Mouse (Mus musculus): ENCODE measurements around the gene Kcnmb2. TPM values are rescaled to one million over a fixed set of nuclear protein-coding genes. Genes with fewer than 3 reads are reported as not detected.

Kcnmb2 gene
- 0.96 and 2.5 TPM in 2 replicates for polyA plus RNA-seq (2015; fragmentation: Nextera tagmentation; extraction: Ambion mirVana)

- peak within 1 kb of the TSS; percentile 23 for H3K4me3 ChIP-seq (replicated peaks)
- peak; percentile 46 for ATAC-seq
- H3K4me1 ChIP-seq (replicated peaks): peaks cover 9% of the 10 kb centered on the region
- H3K9ac ChIP-seq: no peak within 1 kb of the TSS
- WGBS: 3% methylated on average over 22 of the region's 22 CpGs
- no peaks in the 10 kb centered on the region for H3K27me3 ChIP-seq (replicated peaks)
- no peaks in the 10 kb centered on the region for H3K9me3 ChIP-seq
- H3K27ac ChIP-seq: no peak within 1 kb of the TSS
- H3K36me3 ChIP-seq: no peaks in the 10 kb centered on the region
- peak within 1 kb of the TSS; percentile 58 for H3K4me2 ChIP-seq (replicated peaks)
Observed at GRCm38 (mm10) chr3:31902504-31903330, at the start of gene Kcnmb2. Gene Kcnmb2 (plus strand): TSS chr3:31902507.

- Histone ChIP-seq H3K27ac (no peak overlapping the region), H3K9ac (no peak overlapping the region), H3K4me3 (replicated peaks) (no peak overlapping the region), H3K4me2 (replicated peaks) (no peak overlapping the region), H3K4me1 (replicated peaks) (no peaks in the 10 kb centered on the region), H3K36me3 (no peaks in the 10 kb centered on the region), H3K27me3 (replicated peaks) (no peaks in the 10 kb centered on the region), H3K9me3 (no peaks in the 10 kb centered on the region)
- 81% methylated on average over 5 of the region's 5 CpGs for WGBS
- no peak for ATAC-seq
Observed at GRCm38 (mm10) chr3:31863522-31863921, 38.8 kb upstream of the Kcnmb2 start.

GRCm38 (mm10) chr3:31864070-31864469 is 38.2 kb upstream of the Kcnmb2 start:
- Histone ChIP-seq H3K27me3 (replicated peaks) (no peaks in the 10 kb centered on the region), H3K36me3 (no peaks in the 10 kb centered on the region), H3K9ac (no peak overlapping the region), H3K4me1 (replicated peaks) (no peaks in the 10 kb centered on the region), H3K27ac (no peak overlapping the region), H3K4me2 (replicated peaks) (no peak overlapping the region), H3K9me3 (no peaks in the 10 kb centered on the region), H3K4me3 (replicated peaks) (no peak overlapping the region)
- 84% methylated on average over 3 of the region's 3 CpGs for WGBS
- ATAC-seq: no peak

GRCm38 (mm10) chr3:31871461-31871860 is 30.8 kb upstream of the Kcnmb2 start:
- H3K36me3 ChIP-seq: no peaks in the 10 kb centered on the region
- no peaks in the 10 kb centered on the region for H3K9me3 ChIP-seq
- no peak overlapping the region for H3K9ac ChIP-seq
- no peaks in the 10 kb centered on the region for H3K4me1 ChIP-seq (replicated peaks)
- no peaks in the 10 kb centered on the region for H3K27me3 ChIP-seq (replicated peaks)
- ATAC-seq: no peak
- 88% methylated on average over 3 of the region's 3 CpGs for WGBS
- H3K27ac ChIP-seq: no peak overlapping the region
- H3K4me2 ChIP-seq (replicated peaks): no peak overlapping the region
- no peak overlapping the region for H3K4me3 ChIP-seq (replicated peaks)

- no peaks in the 10 kb centered on the region; the same call in 1 of the 2 replicates for H3K9me3 ChIP-seq
- H3K4me2 ChIP-seq (replicated peaks): no peak overlapping the region
- H3K9ac ChIP-seq: no peak overlapping the region
- WGBS: 82% methylated on average over 12 of the region's 12 CpGs
- H3K4me3 ChIP-seq (replicated peaks): no peak overlapping the region
- no peaks in the 10 kb centered on the region for H3K4me1 ChIP-seq (replicated peaks)
- H3K36me3 ChIP-seq: no peaks in the 10 kb centered on the region
- H3K27me3 ChIP-seq (replicated peaks): no peaks in the 10 kb centered on the region
- no peak overlapping the region for H3K27ac ChIP-seq
- ATAC-seq: no peak
Observed at GRCm38 (mm10) chr3:31882621-31883131, 19.6 kb upstream of the Kcnmb2 start.

- Histone ChIP-seq H3K4me2 (replicated peaks) (no peak overlapping the region), H3K36me3 (no peaks in the 10 kb centered on the region), H3K27me3 (replicated peaks) (no peaks in the 10 kb centered on the region), H3K27ac (no peak overlapping the region), H3K4me1 (replicated peaks) (no peaks in the 10 kb centered on the region), H3K4me3 (replicated peaks) (no peak overlapping the region), H3K9ac (no peak overlapping the region), H3K9me3 (no peaks in the 10 kb centered on the region)
- WGBS: 52% methylated on average over 2 of the region's 2 CpGs
- ATAC-seq: no peak
Observed at GRCm38 (mm10) chr3:31892653-31893052, 9.7 kb upstream of the Kcnmb2 start.

- no peak overlapping the region for H3K9ac ChIP-seq
- H3K4me3 ChIP-seq (replicated peaks): no peak overlapping the region; the same call in 1 of the 2 replicates
- no peaks in the 10 kb centered on the region for H3K27me3 ChIP-seq (replicated peaks)
- peak; percentile 92 for ATAC-seq
- H3K4me2 ChIP-seq (replicated peaks): peak overlapping the region; percentile 58
- H3K27ac ChIP-seq: no peak overlapping the region
- 6% methylated on average over 9 of the region's 9 CpGs for whole genome bisulfite sequencing
- no peaks in the 10 kb centered on the region for H3K36me3 ChIP-seq
- H3K4me1 ChIP-seq (replicated peaks): peaks cover 9% of the 10 kb centered on the region
- H3K9me3 ChIP-seq: no peaks in the 10 kb centered on the region
Observed at GRCm38 (mm10) chr3:31903506-31903905, 1.2 kb downstream of the Kcnmb2 start.

GRCm38 (mm10) chr3:31904156-31904555 is 1.8 kb downstream of the Kcnmb2 start:
- ATAC-seq: no peak
- Histone ChIP-seq H3K4me3 (replicated peaks) (no peak overlapping the region), H3K4me1 (replicated peaks) (peaks cover 9% of the 10 kb centered on the region), H3K4me2 (replicated peaks) (no peak overlapping the region), H3K36me3 (no peaks in the 10 kb centered on the region), H3K9me3 (no peaks in the 10 kb centered on the region), H3K9ac (no peak overlapping the region), H3K27me3 (replicated peaks) (no peaks in the 10 kb centered on the region), H3K27ac (no peak overlapping the region)
- WGBS: 32% methylated on average over 5 of the region's 5 CpGs

GRCm38 (mm10) chr3:31911168-31911567 is 8.9 kb downstream of the Kcnmb2 start:
- Histone ChIP-seq H3K4me1 (replicated peaks) (no peaks in the 10 kb centered on the region), H3K4me2 (replicated peaks) (no peak overlapping the region), H3K9me3 (no peaks in the 10 kb centered on the region), H3K36me3 (no peaks in the 10 kb centered on the region), H3K27me3 (replicated peaks) (no peaks in the 10 kb centered on the region), H3K9ac (no peak overlapping the region), H3K4me3 (replicated peaks) (no peak overlapping the region), H3K27ac (no peak overlapping the region)
- 36% methylated on average over 5 of the region's 5 CpGs for WGBS
- ATAC-seq: no peak

- H3K27ac ChIP-seq: no peak overlapping the region
- H3K36me3 ChIP-seq: no peaks in the 10 kb centered on the region
- 15% methylated on average over 3 of the region's 3 CpGs for WGBS
- no peak for ATAC-seq
- no peaks in the 10 kb centered on the region for H3K27me3 ChIP-seq (replicated peaks)
- H3K9me3 ChIP-seq: no peaks in the 10 kb centered on the region
- H3K4me1 ChIP-seq (replicated peaks): no peaks in the 10 kb centered on the region
- no peak overlapping the region for H3K4me3 ChIP-seq (replicated peaks)
- no peak overlapping the region for H3K9ac ChIP-seq
- H3K4me2 ChIP-seq (replicated peaks): no peak overlapping the region
Observed at GRCm38 (mm10) chr3:31911690-31912089, 9.4 kb downstream of the Kcnmb2 start.

- H3K9ac ChIP-seq: no peak overlapping the region
- H3K27me3 ChIP-seq (replicated peaks): no peaks in the 10 kb centered on the region
- 90% methylated on average over 1 of the region's 1 CpGs for WGBS
- no peaks in the 10 kb centered on the region for H3K4me1 ChIP-seq (replicated peaks)
- H3K4me2 ChIP-seq (replicated peaks): no peak overlapping the region
- H3K36me3 ChIP-seq: no peaks in the 10 kb centered on the region
- no peak overlapping the region for H3K27ac ChIP-seq
- H3K9me3 ChIP-seq: no peaks in the 10 kb centered on the region
- no peak overlapping the region for H3K4me3 ChIP-seq (replicated peaks)
- ATAC-seq: no peak
Observed at GRCm38 (mm10) chr3:31928544-31928943, 26.2 kb downstream of the Kcnmb2 start.

- ATAC-seq: no peak
- no peak overlapping the region for H3K27ac ChIP-seq
- no peaks in the 10 kb centered on the region for H3K9me3 ChIP-seq
- no peaks in the 10 kb centered on the region for H3K27me3 ChIP-seq (replicated peaks)
- WGBS: 71% methylated on average over 1 of the region's 1 CpGs
- no peak overlapping the region for H3K9ac ChIP-seq
- H3K36me3 ChIP-seq: no peaks in the 10 kb centered on the region
- no peaks in the 10 kb centered on the region for H3K4me1 ChIP-seq (replicated peaks)
- no peak overlapping the region for H3K4me3 ChIP-seq (replicated peaks)
- H3K4me2 ChIP-seq (replicated peaks): no peak overlapping the region
Observed at GRCm38 (mm10) chr3:31934704-31935103, 32.4 kb downstream of the Kcnmb2 start.

GRCm38 (mm10) chr3:31941478-31941877 is 39.2 kb downstream of the Kcnmb2 start:
- Histone ChIP-seq H3K4me2 (replicated peaks) (no peak overlapping the region), H3K4me3 (replicated peaks) (no peak overlapping the region), H3K27ac (no peak overlapping the region), H3K9me3 (no peaks in the 10 kb centered on the region), H3K9ac (no peak overlapping the region), H3K4me1 (replicated peaks) (no peaks in the 10 kb centered on the region), H3K27me3 (replicated peaks) (no peaks in the 10 kb centered on the region), H3K36me3 (no peaks in the 10 kb centered on the region)
- no peak for ATAC-seq
- 14% methylated on average over 6 of the region's 6 CpGs for WGBS

All from intestine, embryonic 15.5 days (tissue).